Mouse (Mus musculus) brain, embryonic 14.5 days (tissue): Measurements from ENCODE around the gene Marveld2.

Experiments
- CTCF ChIP-seq: fragments of 200-500 bp; IDR thresholded peaks from 2 replicates; pipeline ENCODE4 v1.5.1; 2012; ENCODE audit warnings: inconsistent platforms, mild to moderate bottlenecking, moderate library complexity, borderline replicate concordance; ENCODE audit not compliant: insufficient read depth, insufficient read length; ENCODE audit errors: extremely low read depth
- POLR2A ChIP-seq: fragments of 200-500 bp; IDR thresholded peaks from 2 replicates; pipeline ENCODE4 v1.6.1; 2012; ENCODE audit warnings: mild to moderate bottlenecking, inconsistent platforms, borderline replicate concordance; ENCODE audit not compliant: poor library complexity, insufficient read depth, insufficient read length, severe bottlenecking; ENCODE audit errors: extremely low read depth

- TF ChIP-seq POLR2A = no peak
- no peak for TF ChIP-seq CTCF
Measured at GRCm38 (mm10) chr13:100603738-100604095, 13.1 kb downstream of the Marveld2 start.
